Mouse (Mus musculus): Measurements from ENCODE around the gene Cdk8. TPM values are rescaled to one million over a fixed set of nuclear protein-coding genes. Genes with fewer than 3 reads are reported as not detected.

Gene Cdk8
- polyA plus RNA-seq, 1 experiment from 2014 or later: 19.0 TPM

GRCm38 (mm10) chr5:146328941-146329340 is 97.9 kb downstream of the Cdk8 start:
- Histone ChIP-seq H3K36me3 (replicated peaks) (no peaks in the 10 kb centered on the region), H3K27me3 (no peaks in the 10 kb centered on the region), H3K4me2 (no peak overlapping the region), H3K4me1 (replicated peaks) (peaks cover 36% of the 10 kb centered on the region), H3K4me3 (replicated peaks) (no peak overlapping the region), H3K27ac (replicated peaks) (no peak overlapping the region), H3K9ac (no peak overlapping the region), H3K9me3 (replicated peaks) (no peaks in the 10 kb centered on the region)
- ATAC-seq (ENCODE audit: insufficient read depth): no peak
- WGBS (ENCODE audit: insufficient replicate concordance): 66% methylated on average over 10 of the region's 10 CpGs

GRCm38 (mm10) chr5:146329541-146329940 is 98.5 kb downstream of the Cdk8 start:
- Histone ChIP-seq H3K4me2 (no peak overlapping the region), H3K36me3 (replicated peaks) (no peaks in the 10 kb centered on the region), H3K27me3 (no peaks in the 10 kb centered on the region)

GRCm38 (mm10) chr5:146330031-146330764 is 99.2 kb downstream of the Cdk8 start:
- peak overlapping the region; percentile 23; the same call in 1 of the 2 replicates for H3K9ac ChIP-seq
- peak; percentile 52 for ATAC-seq (ENCODE audit: insufficient read depth)
- H3K4me3 ChIP-seq (replicated peaks): peak overlapping the region; percentile 41
- H3K4me1 ChIP-seq (replicated peaks): peaks cover 43% of the 10 kb centered on the region
- H3K27me3 ChIP-seq: no peaks in the 10 kb centered on the region
- 15% methylated on average over 13 of the region's 13 CpGs for WGBS (ENCODE audit: insufficient replicate concordance)
- no peaks in the 10 kb centered on the region for H3K9me3 ChIP-seq (replicated peaks)
- no peaks in the 10 kb centered on the region for H3K36me3 ChIP-seq (replicated peaks)
- H3K27ac ChIP-seq (replicated peaks): peak overlapping the region; percentile 60
- peak overlapping the region; percentile 64 for H3K4me2 ChIP-seq

More at GRCm38 (mm10) chr5:146329541-146329940, 98.5 kb downstream of the Cdk8 start:
- WGBS (ENCODE audit: insufficient replicate concordance): 72% methylated on average over 5 of the region's 5 CpGs
- Histone ChIP-seq H3K9me3 (replicated peaks) (no peaks in the 10 kb centered on the region), H3K9ac (no peak overlapping the region), H3K4me1 (replicated peaks) (peaks cover 40% of the 10 kb centered on the region), H3K4me3 (replicated peaks) (no peak overlapping the region), H3K27ac (replicated peaks) (no peak overlapping the region)
- ATAC-seq (ENCODE audit: insufficient read depth): no peak

- Histone ChIP-seq H3K27me3 (no peaks in the 10 kb centered on the region; the same call in 1 of the 2 replicates), H3K9me3 (replicated peaks) (no peaks in the 10 kb centered on the region), H3K9ac (no peak overlapping the region), H3K27ac (replicated peaks) (peak overlapping the region; percentile 60), H3K4me2 (0 out of 2 replicates have a peak overlapping the region, but pooled peaks have one; percentile 64), H3K36me3 (replicated peaks) (no peaks in the 10 kb centered on the region), H3K4me3 (replicated peaks) (no peak overlapping the region), H3K4me1 (replicated peaks) (peaks cover 39% of the 10 kb centered on the region)
- 17% methylated on average over 3 of the region's 3 CpGs for WGBS (ENCODE audit: insufficient replicate concordance)
- no peak for ATAC-seq (ENCODE audit: insufficient read depth)
Measured at GRCm38 (mm10) chr5:146330765-146331115, 99.7 kb downstream of the Cdk8 start.

GRCm38 (mm10) chr5:146331131-146331530 is 100.1 kb downstream of the Cdk8 start:
- no peak overlapping the region for H3K4me3 ChIP-seq (replicated peaks)
- no peaks in the 10 kb centered on the region for H3K36me3 ChIP-seq (replicated peaks)
- no peak for ATAC-seq (ENCODE audit: insufficient read depth)
- H3K27ac ChIP-seq (replicated peaks): peak overlapping the region; percentile 60
- no peak overlapping the region for H3K9ac ChIP-seq
- H3K27me3 ChIP-seq: no peaks in the 10 kb centered on the region; the same call in 1 of the 2 replicates
- H3K4me2 ChIP-seq: no peak overlapping the region
- 75% methylated on average over 11 of the region's 11 CpGs for WGBS (ENCODE audit: insufficient replicate concordance)
- H3K4me1 ChIP-seq (replicated peaks): peaks cover 38% of the 10 kb centered on the region
- H3K9me3 ChIP-seq (replicated peaks): no peaks in the 10 kb centered on the region

GRCm38 (mm10) chr5:146332541-146332940 is 101.5 kb downstream of the Cdk8 start:
- no peak for ATAC-seq (ENCODE audit: insufficient read depth)
- Histone ChIP-seq H3K27me3 (peaks cover under 1% of the 10 kb centered on the region), H3K36me3 (replicated peaks) (no peaks in the 10 kb centered on the region), H3K4me2 (no peak overlapping the region), H3K27ac (replicated peaks) (no peak overlapping the region), H3K9ac (no peak overlapping the region), H3K4me1 (replicated peaks) (peaks cover 33% of the 10 kb centered on the region), H3K4me3 (replicated peaks) (no peak overlapping the region), H3K9me3 (replicated peaks) (no peaks in the 10 kb centered on the region)
- WGBS (ENCODE audit: insufficient replicate concordance): 68% methylated on average over 7 of the region's 7 CpGs

GRCm38 (mm10) chr5:146334410-146334809 is 103.4 kb downstream of the Cdk8 start:
- Histone ChIP-seq H3K9ac (no peak overlapping the region), H3K27ac (replicated peaks) (no peak overlapping the region), H3K4me2 (no peak overlapping the region), H3K4me1 (replicated peaks) (peaks cover 27% of the 10 kb centered on the region), H3K4me3 (replicated peaks) (no peak overlapping the region), H3K27me3 (peaks cover 7% of the 10 kb centered on the region), H3K36me3 (replicated peaks) (no peaks in the 10 kb centered on the region), H3K9me3 (replicated peaks) (no peaks in the 10 kb centered on the region)
- 64% methylated on average over 1 of the region's 1 CpGs for WGBS (ENCODE audit: insufficient replicate concordance)
- ATAC-seq (ENCODE audit: insufficient read depth): peak; percentile 40; the same call in 1 of the 2 replicates

GRCm38 (mm10) chr5:146338064-146338463 is 107.0 kb downstream of the Cdk8 start:
- Histone ChIP-seq H3K9me3 (replicated peaks) (no peaks in the 10 kb centered on the region), H3K4me2 (no peak overlapping the region), H3K27me3 (peaks cover 7% of the 10 kb centered on the region), H3K4me3 (replicated peaks) (no peak overlapping the region), H3K36me3 (replicated peaks) (no peaks in the 10 kb centered on the region), H3K27ac (replicated peaks) (no peak overlapping the region), H3K4me1 (replicated peaks) (peaks cover 19% of the 10 kb centered on the region), H3K9ac (no peak overlapping the region)
- no peak for ATAC-seq (ENCODE audit: insufficient read depth)
- 62% methylated on average over 9 of the region's 9 CpGs for WGBS (ENCODE audit: insufficient replicate concordance)

- Histone ChIP-seq H3K27me3 (peaks cover 7% of the 10 kb centered on the region), H3K27ac (replicated peaks) (no peak overlapping the region), H3K9ac (no peak overlapping the region), H3K4me1 (replicated peaks) (peaks cover 13% of the 10 kb centered on the region; the same call in 1 of the 2 replicates), H3K36me3 (replicated peaks) (no peaks in the 10 kb centered on the region), H3K4me2 (peak overlapping the region; percentile 36; the same call in 1 of the 2 replicates), H3K9me3 (replicated peaks) (no peaks in the 10 kb centered on the region), H3K4me3 (replicated peaks) (peak overlapping the region; percentile 16; the same call in 1 of the 2 replicates)
- ATAC-seq (ENCODE audit: insufficient read depth): peak; percentile 79; the same call in 1 of the 2 replicates
- 63% methylated on average over 4 of the region's 4 CpGs for WGBS (ENCODE audit: insufficient replicate concordance)
Measured at GRCm38 (mm10) chr5:146340037-146340436, 109.0 kb downstream of the Cdk8 start.

GRCm38 (mm10) chr5:146344911-146345686 is 114.1 kb downstream of the Cdk8 start:
- 79% methylated on average over 12 of the region's 12 CpGs for WGBS (ENCODE audit: insufficient replicate concordance)
- H3K36me3 ChIP-seq (replicated peaks): no peaks in the 10 kb centered on the region

GRCm38 (mm10) chr5:146347081-146347480 is 116.1 kb downstream of the Cdk8 start:
- Histone ChIP-seq H3K9ac (no peak overlapping the region), H3K27me3 (no peaks in the 10 kb centered on the region), H3K4me3 (replicated peaks) (no peak overlapping the region), H3K27ac (replicated peaks) (no peak overlapping the region), H3K36me3 (replicated peaks) (no peaks in the 10 kb centered on the region), H3K4me2 (no peak overlapping the region), H3K4me1 (replicated peaks) (no peaks in the 10 kb centered on the region), H3K9me3 (replicated peaks) (no peaks in the 10 kb centered on the region)
- no peak for ATAC-seq (ENCODE audit: insufficient read depth)
- 64% methylated on average over 6 of the region's 6 CpGs for WGBS (ENCODE audit: insufficient replicate concordance)

More at GRCm38 (mm10) chr5:146344911-146345686, 114.1 kb downstream of the Cdk8 start:
- H3K4me1 ChIP-seq (replicated peaks): peaks cover 6% of the 10 kb centered on the region; the same call in 1 of the 2 replicates
- no peak overlapping the region for H3K4me3 ChIP-seq (replicated peaks)
- no peaks in the 10 kb centered on the region for H3K27me3 ChIP-seq
- H3K9ac ChIP-seq: no peak overlapping the region
- no peak for ATAC-seq (ENCODE audit: insufficient read depth)
- no peaks in the 10 kb centered on the region for H3K9me3 ChIP-seq (replicated peaks)
- no peak overlapping the region for H3K27ac ChIP-seq (replicated peaks)
- no peak overlapping the region for H3K4me2 ChIP-seq
